Mouse (Mus musculus): ENCODE results near the gene Fhdc1. TPM values are rescaled to one million over a fixed set of nuclear protein-coding genes. Genes with fewer than 3 reads are reported as not detected.

Gene Fhdc1
- polyA plus RNA-seq (2014; fragmentation: Illumina TruSeq; extraction: RNeasy Lipid Tissue Mini Kit (QIAGEN cat#74804); ENCODE audit: low read depth, low replicate concordance), result 3.4 TPM

GRCm38 (mm10) chr3:84480006-84480897 is at the start of gene Fhdc1:
Gene Fhdc1 (minus strand): TSS chr3:84480429.

Other genes starting within 250 kb of the Fhdc1 start
- gene Trim2, start 173.6 kb downstream of the Fhdc1 start, polyA plus RNA-seq (2014; fragmentation: Illumina TruSeq; extraction: RNeasy Lipid Tissue Mini Kit (QIAGEN cat#74804); ENCODE audit: low read depth, low replicate concordance), result 18.8 TPM
- gene Arfip1, start 102.2 kb upstream of the Fhdc1 start, polyA plus RNA-seq (2014; fragmentation: Illumina TruSeq; extraction: RNeasy Lipid Tissue Mini Kit (QIAGEN cat#74804); ENCODE audit: low read depth, low replicate concordance), result 36.5 TPM
- gene Tigd4, start 113.1 kb upstream of the Fhdc1 start, polyA plus RNA-seq (2014; fragmentation: Illumina TruSeq; extraction: RNeasy Lipid Tissue Mini Kit (QIAGEN cat#74804); ENCODE audit: low read depth, low replicate concordance), result 0.22 TPM
- 18.4 TPM for gene Tmem154, start 185.8 kb upstream of the Fhdc1 start, polyA plus RNA-seq (2014; fragmentation: Illumina TruSeq; extraction: RNeasy Lipid Tissue Mini Kit (QIAGEN cat#74804); ENCODE audit: low read depth, low replicate concordance)